Mouse (Mus musculus) thymus, postnatal 0 days (tissue): ENCODE results near the gene Mbd3l1. TPM values are rescaled to one million over a fixed set of nuclear protein-coding genes. Genes with fewer than 3 reads are reported as not detected.
A peak's percentile ranks its signal among the peaks of the same experiment; 100 is the strongest.

Experiments
- DNase-seq: peaks from one replicate; pipeline ENCODE4 v3.0.0-alpha.2; 2015; ENCODE audit warnings: low spot score
- microRNA-seq: library from miRNA; unstranded; fragments of <30 nt; microRNA quantifications from one replicate; pipeline ENCODE4, GENCODE M21; 2016; ENCODE audit warnings: borderline number of aligned reads
- polyA plus RNA-seq: library from polyadenylated mRNA; unstranded; fragments of >200 nt; fragmentation: Nextera tagmentation; extraction: Ambion mirVana; gene quantifications from 2 replicates; pipeline ENCODE4 v1.2.1, GENCODE M21; 2015

Mbd3l1 gene
- not detected in 2 replicates for polyA plus RNA-seq

DNA sequence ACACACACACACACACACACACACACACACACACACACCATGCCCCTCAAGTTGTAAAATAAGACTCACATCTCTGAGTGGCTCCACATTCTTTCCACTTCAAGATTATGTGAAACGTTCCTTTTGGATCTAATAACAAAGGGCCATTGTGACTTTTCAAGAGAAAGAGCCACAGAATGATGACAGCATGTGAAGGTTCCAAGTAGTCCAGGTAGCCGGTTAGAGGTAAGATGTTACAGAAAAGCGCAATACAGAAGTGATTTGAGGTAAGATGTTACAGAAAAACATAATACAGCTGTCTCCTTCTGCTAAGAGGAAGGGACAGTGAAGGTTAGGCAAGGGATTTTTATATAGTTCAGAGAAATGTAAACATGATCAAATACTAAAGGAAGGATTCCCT lies at the start of gene Mbd3l1, which contains the start of gene Zfp558:
Gene Mbd3l1 (plus strand): TSS at position 192 of the 400 bp plus-strand sequence.
Gene Zfp558 (minus strand): TSS at position 101 of the 400 bp plus-strand sequence.
- DNase-seq: no peak

DNA sequence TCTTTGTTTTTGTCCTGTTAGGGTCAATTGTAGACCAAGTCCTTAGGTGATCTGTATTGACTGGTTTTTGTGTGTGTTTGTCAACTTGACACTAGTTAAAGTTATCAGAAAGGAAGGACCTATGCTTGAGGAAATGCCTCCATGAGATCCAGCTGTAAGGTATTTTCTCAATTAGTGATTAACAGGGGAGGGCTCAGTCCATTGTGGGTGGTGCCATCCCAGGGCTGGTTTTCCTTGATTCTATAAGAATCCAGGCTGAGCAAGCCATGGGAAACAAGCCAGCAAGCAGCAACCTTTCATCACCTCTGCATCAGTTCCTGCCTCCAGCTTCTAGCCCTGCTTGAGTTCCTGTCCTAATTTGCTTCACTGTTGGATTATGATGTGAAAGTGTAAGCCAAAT lies 47.8 kb upstream of the Mbd3l1 start, which contains the start of gene Mbd3l2:
Gene Mbd3l2 (plus strand): TSS at position 301 of the 400 bp plus-strand sequence.
- no peak for DNase-seq

DNA sequence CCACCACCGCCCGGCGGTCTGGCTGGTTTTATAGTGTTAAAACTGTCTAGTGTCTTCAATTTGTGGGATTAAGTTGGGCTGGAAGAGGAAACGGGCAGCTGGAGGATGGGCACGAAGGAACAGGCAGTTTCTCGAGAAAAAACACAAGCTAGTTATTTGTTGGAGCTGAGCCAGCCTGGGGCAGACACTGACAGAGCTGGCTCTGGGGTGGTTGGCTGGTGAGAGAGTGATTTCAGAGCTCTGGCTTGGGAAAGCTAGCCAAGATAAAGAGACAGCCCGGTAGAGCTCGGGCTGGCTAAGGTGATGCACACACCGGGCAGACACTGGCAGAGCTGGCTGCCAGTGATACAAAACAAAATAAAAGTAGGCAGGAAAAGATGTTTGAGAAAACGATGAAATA lies 46.5 kb upstream of the Mbd3l1 start:
- DNase-seq: no peak

GRCm38 (mm10) chr9:18456520-18456919 lies 21.6 kb upstream of the Mbd3l1 start:
- DNase-seq: no peak

DNA sequence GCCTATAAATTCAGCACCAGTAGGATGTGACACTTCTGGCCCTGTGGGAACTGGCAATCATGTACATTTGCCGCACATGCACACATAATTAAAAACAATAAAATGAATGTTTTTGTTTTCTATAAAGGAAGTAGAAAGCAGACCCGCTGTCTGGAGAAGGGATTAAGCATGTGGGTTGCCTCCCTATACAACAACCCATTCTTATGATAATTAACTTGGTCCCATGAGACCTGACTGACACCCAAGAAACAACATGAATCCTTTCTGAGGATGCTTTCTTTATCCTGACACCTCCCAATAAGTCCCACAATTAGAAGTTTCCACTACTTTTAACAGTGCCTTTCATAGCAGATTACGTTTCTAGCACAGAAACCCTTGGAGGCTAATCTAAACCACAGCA lies 10.8 kb upstream of the Mbd3l1 start:
- DNase-seq: no peak

DNA sequence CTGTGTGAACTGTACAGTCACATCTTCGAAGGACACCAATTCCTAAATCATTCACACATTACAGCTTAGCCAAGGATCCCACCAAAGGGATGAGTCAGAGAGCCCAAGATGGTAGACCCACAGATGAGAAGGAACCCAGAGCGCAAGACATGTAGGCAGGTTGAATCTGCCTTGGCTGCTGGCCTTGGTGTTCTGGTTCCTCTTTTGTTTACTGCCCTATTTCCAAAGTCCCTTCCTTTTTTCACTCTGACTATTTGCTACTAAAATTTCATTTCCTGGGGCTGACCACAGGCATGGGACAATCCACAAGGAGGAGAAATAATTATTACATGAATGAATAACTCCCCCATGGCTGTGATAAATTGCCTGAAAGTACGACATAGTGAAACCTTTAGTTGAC lies 10.2 kb upstream of the Mbd3l1 start:
- DNase-seq: no peak

DNA sequence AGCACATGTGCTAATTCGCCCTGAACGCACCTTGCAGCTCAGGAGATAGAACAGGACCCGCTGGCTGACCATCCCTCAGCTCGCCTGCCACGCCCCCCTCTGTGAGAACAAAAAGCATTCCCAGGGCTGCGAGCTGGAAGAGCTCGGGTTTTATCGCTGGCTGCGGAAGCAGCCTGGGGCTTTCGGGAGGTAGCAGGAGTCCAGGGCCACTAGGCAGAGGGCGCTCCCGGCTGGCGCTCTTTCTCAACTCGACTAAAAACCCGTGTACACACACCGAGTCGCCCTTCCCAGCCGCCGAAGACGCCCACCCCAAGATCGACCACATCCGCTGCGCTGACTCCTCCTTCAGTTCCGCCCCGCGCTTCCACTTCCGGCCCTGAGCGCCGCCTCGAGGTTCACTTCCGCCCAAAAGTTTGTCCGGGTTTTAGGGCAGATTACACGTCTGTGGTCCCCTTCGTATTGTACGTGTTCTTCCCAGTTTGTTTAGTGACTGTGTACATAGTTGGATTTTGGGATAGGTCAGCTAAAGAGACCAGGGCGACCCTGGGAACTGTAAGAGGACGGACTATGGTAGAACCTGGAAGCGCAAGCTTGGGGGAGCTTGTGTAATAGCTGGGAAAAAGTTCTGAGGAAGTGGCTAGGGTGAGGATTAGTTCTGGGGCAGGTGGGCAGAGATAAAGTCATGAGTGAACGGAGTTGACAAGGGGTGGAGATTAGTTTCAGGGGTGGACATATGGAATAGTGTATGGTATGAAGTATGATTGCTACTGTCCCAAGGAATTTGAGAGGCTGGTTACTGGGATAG lies 4.6 kb upstream of the Mbd3l1 start:
- peak; percentile 90 for DNase-seq

DNA sequence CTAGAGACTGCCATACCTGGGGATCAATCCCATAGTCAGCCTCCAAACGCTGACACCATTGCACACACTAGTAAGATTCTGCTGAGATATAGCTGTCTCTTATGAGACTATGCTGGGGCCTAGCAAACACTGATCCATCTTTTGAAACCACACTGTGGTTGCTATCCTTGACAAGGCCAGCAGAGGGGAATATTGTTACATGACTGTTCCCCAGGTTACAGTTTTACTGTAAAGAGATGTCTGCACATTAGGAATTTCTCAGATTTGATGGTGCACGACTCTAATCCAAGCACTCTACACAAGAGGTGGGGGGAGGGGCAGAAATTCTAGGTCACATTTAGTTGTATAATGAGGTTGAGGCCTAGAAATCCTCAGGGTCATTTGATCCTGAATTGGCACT lies 29.9 kb downstream of the Mbd3l1 start:
- DNase-seq: no peak

Small RNA genes lying within 50 kb of the gene (microRNA-seq; reads per million reads assigned to microRNA genes)
- gene Gm22854: not detected

Other genes starting within 250 kb of the Mbd3l1 start
- gene Chordc1, start 186.2 kb upstream of the Mbd3l1 start, polyA plus RNA-seq: 119 and 134 TPM in 2 replicates
- gene Naalad2, start 75.4 kb upstream of the Mbd3l1 start, polyA plus RNA-seq: 1.5 and 2.8 TPM in 2 replicates
- not detected in 2 replicates for gene Ubtfl1, start 73.9 kb upstream of the Mbd3l1 start, polyA plus RNA-seq
- not detected in 2 replicates for gene Mbd3l2, start 47.7 kb upstream of the Mbd3l1 start, polyA plus RNA-seq
- gene Zfp558, start 91 bp upstream of the Mbd3l1 start, polyA plus RNA-seq: 1.2 and 1.8 TPM in 2 replicates
- gene Muc16, start 196.2 kb downstream of the Mbd3l1 start, polyA plus RNA-seq: 0.34 and 0.36 TPM in 2 replicates